Mouse (Mus musculus) intestine, embryonic 16.5 days (tissue): ENCODE measurements at regions not wholly inside any gene's neighbourhood (a gene's known extent, or its start where the extent isn't known, plus 50 kb on each side); places are given as distances from the start of the nearest gene placed in this dataset.

Experiments
- ATAC-seq: fragments of 200-750 bp; cut with Nextera tagmentation; 2 replicates; pipeline ENCODE4 v1.8.0; 2017; ENCODE audit warnings: moderate TSS enrichment, moderate library complexity
- H3K27ac ChIP-seq: fragments of 300-500 bp; sonication (generic); 2 replicates; pipeline ENCODE4 v1.5.1; 2014; ENCODE audit warnings: mild to moderate bottlenecking, low read length
- H3K27me3 ChIP-seq: fragments of 300-500 bp; sonication (generic); replicated peaks from 2 replicates; pipeline ENCODE4 v1.6.1; 2014; ENCODE audit warnings: low read length, control low read depth, mixed read lengths; ENCODE audit not compliant: control insufficient read depth, insufficient read depth
- H3K36me3 ChIP-seq: fragments of 300-500 bp; sonication (generic); 2 replicates; pipeline ENCODE4 v1.6.1; 2014; ENCODE audit warnings: low read length, control low read depth; ENCODE audit not compliant: control insufficient read depth, insufficient read depth
- H3K4me1 ChIP-seq: fragments of 300-500 bp; sonication (generic); 2 replicates; pipeline ENCODE4 v1.6.1; 2014; ENCODE audit warnings: low read length, control low read depth, mixed read lengths; ENCODE audit not compliant: control insufficient read depth, insufficient read depth
- H3K4me2 ChIP-seq: fragments of 300-500 bp; sonication (generic); 2 replicates; pipeline ENCODE4 v1.6.1; 2014; ENCODE audit warnings: low read depth, low read length, control low read depth
- H3K4me3 ChIP-seq: fragments of 300-500 bp; sonication (generic); 2 replicates; pipeline ENCODE4 v1.5.1; 2014; ENCODE audit warnings: mild to moderate bottlenecking, low read length
- H3K9ac ChIP-seq: fragments of 300-500 bp; sonication (generic); 2 replicates; pipeline ENCODE4 v1.6.1; 2014; ENCODE audit warnings: low read depth, low read length
- H3K9me3 ChIP-seq: fragments of 300-500 bp; sonication (generic); 2 replicates; pipeline ENCODE4 v1.6.1; 2016; ENCODE audit warnings: low read length, control low read depth; ENCODE audit not compliant: control insufficient read depth
- WGBS: fragments of 180-500 bp; shearing (Covaris S2); extraction: QIAGEN DNeasy Blood & Tissue Kit; methylation state at CpG from one replicate; pipeline ENCODE4 v1.1.7; 2014; 5-methylcytosine and 5-hydroxymethylcytosine counted together

GRCm38 (mm10) chr15:10795126-10795792, 80.8 kb upstream of the Rai14 start:
- Histone ChIP-seq H3K36me3 (no peaks in the 10 kb centered on the region), H3K27ac (no peak overlapping the region), H3K9me3 (no peaks in the 10 kb centered on the region), H3K27me3 (no peaks in the 10 kb centered on the region), H3K4me2 (no peak overlapping the region), H3K4me1 (no peaks in the 10 kb centered on the region), H3K4me3 (no peak overlapping the region), H3K9ac (no peak overlapping the region)
- 92% methylated on average over 7 of the region's 7 CpGs for WGBS
- no peak for ATAC-seq

GRCm38 (mm10) chr15:10799656-10800055, 85.2 kb upstream of the Rai14 start:
- Histone ChIP-seq H3K4me2 (no peak overlapping the region), H3K36me3 (no peaks in the 10 kb centered on the region), H3K4me1 (no peaks in the 10 kb centered on the region), H3K9me3 (no peaks in the 10 kb centered on the region), H3K4me3 (no peak overlapping the region), H3K27me3 (no peaks in the 10 kb centered on the region), H3K9ac (no peak overlapping the region), H3K27ac (no peak overlapping the region)
- ATAC-seq = no peak

- Histone ChIP-seq H3K27me3 (no peaks in the 10 kb centered on the region), H3K27ac (no peak overlapping the region), H3K9ac (no peak overlapping the region), H3K36me3 (no peaks in the 10 kb centered on the region), H3K4me3 (no peak overlapping the region), H3K4me2 (no peak overlapping the region), H3K4me1 (peaks cover 4% of the 10 kb centered on the region), H3K9me3 (no peaks in the 10 kb centered on the region)
- no peak for ATAC-seq
- 70% methylated on average over 2 of the region's 2 CpGs for WGBS
These were observed 99.8 kb upstream of the Rai14 start for GRCm38 (mm10) chr15:10814195-10814594.

GRCm38 (mm10) chr15:10814709-10815108, 100.3 kb upstream of the Rai14 start:
- Histone ChIP-seq H3K4me1 (peaks cover 4% of the 10 kb centered on the region), H3K9me3 (no peaks in the 10 kb centered on the region), H3K27me3 (no peaks in the 10 kb centered on the region), H3K27ac (no peak overlapping the region), H3K4me2 (no peak overlapping the region), H3K9ac (no peak overlapping the region), H3K36me3 (no peaks in the 10 kb centered on the region), H3K4me3 (no peak overlapping the region)
- WGBS = 68% methylated on average over 7 of the region's 7 CpGs
- ATAC-seq = no peak

GRCm38 (mm10) chr15:10816213-10816621, 101.8 kb upstream of the Rai14 start:
- WGBS = 79% methylated on average over 3 of the region's 3 CpGs
- Histone ChIP-seq H3K4me2 (no peak overlapping the region), H3K27me3 (no peaks in the 10 kb centered on the region), H3K9me3 (no peaks in the 10 kb centered on the region), H3K4me1 (peaks cover 4% of the 10 kb centered on the region), H3K27ac (no peak overlapping the region), H3K9ac (no peak overlapping the region), H3K4me3 (no peak overlapping the region), H3K36me3 (no peaks in the 10 kb centered on the region)
- no peak for ATAC-seq

- H3K4me1 ChIP-seq = peaks cover 4% of the 10 kb centered on the region
- H3K4me2 ChIP-seq = no peak overlapping the region
- H3K27me3 ChIP-seq = no peaks in the 10 kb centered on the region
- H3K27ac ChIP-seq = peak overlapping the region; percentile 42; the same call in 1 of the 2 replicates
- WGBS = 46% methylated on average over 6 of the region's 6 CpGs
- H3K36me3 ChIP-seq = no peaks in the 10 kb centered on the region
- H3K9ac ChIP-seq = no peak overlapping the region
- no peak overlapping the region for H3K4me3 ChIP-seq
- no peaks in the 10 kb centered on the region for H3K9me3 ChIP-seq
- peak; percentile 91 for ATAC-seq
These were observed 103.8 kb upstream of the Rai14 start for GRCm38 (mm10) chr15:10818216-10818615.

GRCm38 (mm10) chr15:10818706-10819105, 104.3 kb upstream of the Rai14 start:
- Histone ChIP-seq H3K4me3 (no peak overlapping the region), H3K4me2 (no peak overlapping the region), H3K9ac (no peak overlapping the region), H3K27me3 (no peaks in the 10 kb centered on the region), H3K9me3 (no peaks in the 10 kb centered on the region), H3K36me3 (no peaks in the 10 kb centered on the region), H3K4me1 (peaks cover 4% of the 10 kb centered on the region), H3K27ac (peak overlapping the region; percentile 42; the same call in 1 of the 2 replicates)
- 90% methylated on average over 1 of the region's 1 CpGs for WGBS
- ATAC-seq = no peak

- Histone ChIP-seq H3K4me2 (no peak overlapping the region), H3K36me3 (no peaks in the 10 kb centered on the region), H3K4me1 (no peaks in the 10 kb centered on the region), H3K27ac (no peak overlapping the region), H3K4me3 (no peak overlapping the region), H3K9ac (no peak overlapping the region), H3K27me3 (no peaks in the 10 kb centered on the region), H3K9me3 (no peaks in the 10 kb centered on the region)
- ATAC-seq = no peak
- 67% methylated on average over 5 of the region's 5 CpGs for WGBS
These were observed 109.5 kb upstream of the Rai14 start for GRCm38 (mm10) chr15:10823933-10824332.

- 73% methylated on average over 5 of the region's 5 CpGs for WGBS
These were observed 115.2 kb upstream of the Rai14 start for GRCm38 (mm10) chr15:10829588-10829987.

GRCm38 (mm10) chr15:10830478-10830877, 116.1 kb upstream of the Rai14 start:
- ATAC-seq = no peak
- peaks cover 8% of the 10 kb centered on the region for H3K4me1 ChIP-seq
- no peaks in the 10 kb centered on the region for H3K27me3 ChIP-seq
- no peak overlapping the region for H3K4me2 ChIP-seq
- no peak overlapping the region for H3K9ac ChIP-seq
- WGBS = 74% methylated on average over 5 of the region's 5 CpGs
- H3K4me3 ChIP-seq = no peak overlapping the region
- no peak overlapping the region for H3K27ac ChIP-seq
- no peaks in the 10 kb centered on the region for H3K9me3 ChIP-seq
- H3K36me3 ChIP-seq = no peaks in the 10 kb centered on the region

More at GRCm38 (mm10) chr15:10829588-10829987, 115.2 kb upstream of the Rai14 start:
- Histone ChIP-seq H3K36me3 (no peaks in the 10 kb centered on the region), H3K9ac (no peak overlapping the region), H3K4me2 (no peak overlapping the region), H3K4me1 (peaks cover 8% of the 10 kb centered on the region), H3K27me3 (no peaks in the 10 kb centered on the region), H3K27ac (no peak overlapping the region), H3K9me3 (no peaks in the 10 kb centered on the region), H3K4me3 (no peak overlapping the region)
- ATAC-seq = no peak
